Mouse (Mus musculus): Measurements from ENCODE around the gene Nol11.

Nol11 gene

DNA sequence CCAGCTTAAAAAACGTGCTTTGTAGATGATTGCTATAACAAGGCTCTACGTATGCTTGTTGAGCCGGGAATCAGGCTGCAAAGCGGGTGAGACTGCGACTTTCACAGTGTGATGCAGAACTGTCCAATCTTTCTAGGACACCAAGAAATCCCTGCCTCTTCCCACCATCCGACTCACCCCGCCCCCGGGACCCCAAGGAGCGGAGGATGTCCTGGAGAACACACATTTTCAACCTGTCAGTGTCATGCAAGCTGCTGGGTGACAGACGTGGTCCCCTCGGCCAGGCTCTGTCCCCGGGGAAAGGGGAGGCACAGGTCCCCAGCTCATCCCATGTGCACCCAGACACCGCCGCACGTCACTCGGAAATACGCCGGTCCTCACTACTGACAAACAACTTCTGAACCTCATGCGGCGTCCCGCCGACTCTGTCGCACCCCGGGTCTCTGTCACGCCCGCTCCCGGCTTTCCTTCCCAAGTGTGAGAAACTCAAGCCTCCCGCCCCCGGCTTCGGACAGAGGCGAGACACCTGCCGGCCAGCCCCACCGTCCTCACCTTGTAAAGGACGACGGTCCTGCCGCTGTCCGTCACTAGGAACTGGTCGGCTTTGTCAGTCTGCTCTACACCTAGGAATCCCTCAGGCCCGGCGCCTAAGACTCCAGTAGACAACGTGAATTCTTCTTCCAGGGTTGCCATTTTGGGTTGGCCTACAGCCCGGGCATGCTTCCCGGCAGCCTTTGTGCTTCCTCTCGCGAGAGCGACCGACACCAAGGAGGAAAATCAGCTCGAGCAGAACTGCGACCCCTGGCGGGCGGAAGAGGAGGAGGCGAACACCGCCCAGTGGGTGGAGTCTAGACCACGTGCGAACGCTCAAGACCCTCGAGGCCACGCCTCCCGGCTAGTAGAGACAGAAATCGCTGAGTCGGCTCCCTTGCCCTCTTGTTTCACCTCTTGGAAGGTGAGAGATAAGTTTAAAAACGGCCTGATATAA lies at the start of gene Nol11:
Gene Nol11, minus strand, starts transcription at position 817 of the 988 bp plus-strand sequence.
- peak; percentile 99 for DNase-seq (ENCODE audit: low read depth, low spot score)

DNA sequence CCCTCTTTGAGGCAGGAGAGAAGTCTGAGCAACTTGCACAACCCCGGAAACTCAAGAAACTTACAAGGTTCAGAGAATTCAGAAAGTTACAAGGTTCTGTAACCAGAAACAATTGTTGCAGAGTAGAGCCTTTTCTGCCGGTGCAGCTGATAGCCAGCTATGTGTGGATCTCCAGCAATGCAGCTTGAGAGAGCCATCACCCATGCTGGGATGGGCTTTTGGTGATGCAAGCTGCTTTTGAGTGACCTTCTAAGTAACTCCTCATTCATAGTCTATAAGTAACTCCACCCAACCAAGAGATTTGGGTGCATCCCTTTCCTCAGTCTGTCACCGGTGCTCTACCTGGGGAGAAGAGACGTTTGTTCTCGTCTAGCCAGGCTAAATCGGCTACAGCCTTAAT lies 49.3 kb upstream of the Nol11 start:
- DNase-seq (ENCODE audit: low read depth, low spot score) = no peak

DNA sequence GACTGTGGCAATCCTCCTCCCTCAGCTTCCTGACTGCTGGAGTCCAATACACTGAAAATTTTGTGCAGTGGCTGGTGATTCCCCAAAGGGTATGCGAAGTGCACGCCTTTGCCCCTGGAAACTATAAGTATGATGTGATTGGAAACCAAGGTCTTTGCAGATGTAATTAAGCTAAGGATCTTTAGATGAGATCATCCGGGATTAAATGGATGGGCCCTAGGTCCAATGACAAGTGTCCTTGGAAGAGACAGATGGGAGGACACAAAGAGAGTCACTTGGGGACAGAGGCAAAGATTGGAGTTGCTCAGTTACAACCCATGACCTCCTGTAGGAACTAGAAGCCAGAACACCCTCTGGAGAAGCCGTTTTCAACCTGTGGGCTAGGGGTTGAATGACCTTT lies 48.4 kb upstream of the Nol11 start:
- DNase-seq (ENCODE audit: low read depth, low spot score) = no peak

DNA sequence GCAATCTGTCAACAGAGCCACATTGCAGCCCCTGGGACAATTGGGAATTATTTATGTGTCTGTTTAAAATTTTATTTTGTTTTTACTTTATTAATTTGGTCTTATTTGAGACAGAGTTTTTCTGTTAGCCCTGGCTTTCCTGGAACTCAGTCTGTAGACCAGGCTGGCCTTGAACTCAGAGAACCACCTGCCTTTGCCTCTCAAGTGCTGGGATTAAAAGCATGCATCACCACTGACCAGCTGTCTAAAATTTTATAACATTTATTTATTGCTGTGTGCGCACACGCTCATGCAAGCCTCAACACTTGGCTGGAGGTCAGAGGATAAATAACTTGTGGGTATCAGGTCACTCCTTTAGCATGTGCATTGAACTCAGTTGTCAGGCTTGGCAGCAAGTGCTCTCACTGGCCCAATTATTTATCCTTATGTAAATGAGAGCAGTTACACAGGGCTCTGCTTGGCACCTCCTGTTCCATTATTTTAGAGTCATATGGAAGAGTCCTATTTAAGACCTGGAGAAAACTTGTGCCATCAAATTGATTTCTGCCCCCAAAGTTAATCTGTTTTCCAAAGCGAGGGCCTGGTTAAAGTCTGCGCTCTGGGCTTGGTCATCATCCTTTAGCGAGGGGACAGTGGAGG lies 44.2 kb upstream of the Nol11 start:
- no peak for DNase-seq (ENCODE audit: low read depth, low spot score)

DNA sequence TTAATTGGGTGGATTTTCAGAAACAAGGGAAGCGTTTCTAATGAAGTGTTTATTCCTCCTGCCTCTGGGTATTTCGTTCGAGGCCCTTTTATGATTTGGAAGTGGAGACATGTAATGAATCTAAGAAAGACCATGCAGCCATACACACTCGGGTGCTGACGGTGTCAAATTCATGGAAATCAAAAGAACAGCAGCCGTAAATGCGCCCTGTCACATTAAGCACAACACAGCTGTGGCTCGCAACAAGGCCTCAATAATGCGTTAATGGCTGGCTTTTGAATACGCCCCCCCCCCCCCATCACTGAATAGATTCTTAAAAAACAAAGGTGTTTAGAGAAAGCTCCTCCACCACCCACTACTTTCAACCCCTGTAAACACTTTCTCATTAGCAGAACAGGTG lies 40.9 kb upstream of the Nol11 start:
- DNase-seq (ENCODE audit: low read depth, low spot score) = no peak

DNA sequence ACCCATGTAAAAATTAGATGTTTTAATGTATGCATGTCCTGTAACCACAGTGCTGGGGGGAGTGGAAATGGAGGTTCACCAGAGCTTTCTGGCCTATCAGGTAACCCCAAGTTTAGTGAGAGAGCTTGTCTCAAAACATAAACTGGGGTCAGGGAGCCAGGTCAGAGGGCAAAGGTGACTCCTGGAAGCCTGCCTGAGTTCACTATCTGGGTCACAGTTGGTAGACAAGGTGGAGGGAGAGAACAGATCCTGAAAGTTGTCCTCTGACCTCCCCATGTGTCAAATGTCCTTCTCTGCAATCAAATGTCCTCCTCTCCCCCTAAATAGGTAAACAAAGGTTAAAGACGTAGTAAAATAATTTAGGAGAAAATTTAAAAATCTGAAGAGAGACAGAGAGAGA lies 37.2 kb upstream of the Nol11 start:
- DNase-seq (ENCODE audit: low read depth, low spot score) = no peak

DNA sequence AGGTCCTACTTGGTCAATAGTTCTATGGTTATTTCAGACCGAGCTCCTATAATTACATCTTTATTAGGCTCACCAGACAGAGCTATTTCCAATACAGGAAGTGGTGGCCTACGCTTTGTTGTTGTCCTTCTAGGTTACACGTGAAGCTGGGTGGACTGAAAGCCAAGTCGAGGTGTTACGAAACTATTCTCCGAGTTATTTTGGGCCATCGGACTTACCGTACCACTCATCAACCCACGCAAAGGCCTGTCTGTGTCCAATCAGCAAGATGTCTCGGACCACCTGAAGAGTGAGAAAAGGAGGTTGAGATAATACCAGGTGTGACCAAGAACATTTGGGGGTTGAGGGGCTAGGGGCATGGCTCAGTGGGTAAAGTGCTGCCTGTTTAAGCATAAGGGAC lies 36.8 kb upstream of the Nol11 start:
- DNase-seq (ENCODE audit: low read depth, low spot score) = no peak

DNA sequence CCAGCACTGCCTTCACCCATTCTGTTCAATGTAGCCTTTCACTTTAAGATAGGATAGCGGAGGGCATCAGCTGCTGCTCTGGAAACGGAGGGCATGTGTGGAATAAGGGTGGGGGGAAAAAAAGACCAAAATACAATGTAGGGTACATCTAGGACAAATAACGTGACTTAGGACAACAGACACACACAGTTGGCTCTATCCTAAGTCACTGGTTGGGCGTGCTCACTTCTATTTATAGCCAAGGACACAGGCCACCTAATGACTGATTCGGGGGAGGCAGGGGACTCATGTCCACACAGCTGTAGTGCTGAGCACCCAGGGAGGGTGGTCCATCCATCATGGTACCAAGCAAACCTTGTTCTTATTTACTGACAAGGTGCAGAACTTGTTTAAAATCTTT lies 36.1 kb upstream of the Nol11 start:
- DNase-seq (ENCODE audit: low read depth, low spot score) = no peak

DNA sequence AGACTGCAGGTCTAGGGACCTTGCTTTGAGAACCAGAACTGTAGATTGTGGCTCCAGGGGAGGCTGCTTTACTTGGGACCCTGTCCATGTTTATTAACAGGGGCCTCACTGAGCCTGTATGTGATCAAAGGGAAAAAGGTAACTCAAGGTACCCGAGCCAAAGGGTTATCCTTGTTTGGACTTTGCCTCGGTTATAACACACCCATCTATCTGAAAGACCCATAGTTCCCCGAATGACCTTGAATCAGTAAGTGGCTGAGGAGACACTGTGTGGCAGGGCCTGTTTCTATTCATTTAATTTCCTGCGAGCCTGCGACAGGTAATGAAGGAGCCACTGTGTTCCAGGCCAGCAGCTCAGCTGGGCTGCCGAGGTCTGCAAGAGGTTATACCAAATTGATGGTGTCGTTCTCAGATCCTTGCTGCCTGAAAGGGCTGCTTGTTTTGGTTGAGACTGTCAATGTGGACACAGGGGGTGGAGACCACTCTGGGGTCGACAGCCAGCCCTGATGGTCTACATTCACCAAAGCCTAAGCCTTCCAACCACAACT lies 34.6 kb upstream of the Nol11 start:
- DNase-seq (ENCODE audit: low read depth, low spot score) = no peak

DNA sequence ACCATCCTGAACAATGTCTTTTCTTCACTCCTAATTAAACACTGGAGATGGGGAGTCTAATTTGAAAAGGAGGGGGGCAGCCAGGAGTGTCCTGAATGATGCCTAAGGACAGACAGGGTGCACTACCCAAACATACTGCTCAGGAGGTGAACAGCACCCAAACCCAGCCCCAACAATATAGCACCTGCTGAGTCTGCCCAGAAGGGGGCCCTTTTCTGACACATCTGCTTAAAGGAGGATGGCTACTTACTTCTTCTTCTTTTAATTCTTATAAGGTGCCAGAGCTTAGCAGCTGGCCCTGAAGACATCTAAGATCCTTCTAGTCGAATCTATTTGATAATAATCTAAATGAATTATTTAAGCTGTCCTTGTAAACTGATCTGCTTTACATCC lies 34.0 kb upstream of the Nol11 start:
- DNase-seq (ENCODE audit: low read depth, low spot score) = no peak

DNA sequence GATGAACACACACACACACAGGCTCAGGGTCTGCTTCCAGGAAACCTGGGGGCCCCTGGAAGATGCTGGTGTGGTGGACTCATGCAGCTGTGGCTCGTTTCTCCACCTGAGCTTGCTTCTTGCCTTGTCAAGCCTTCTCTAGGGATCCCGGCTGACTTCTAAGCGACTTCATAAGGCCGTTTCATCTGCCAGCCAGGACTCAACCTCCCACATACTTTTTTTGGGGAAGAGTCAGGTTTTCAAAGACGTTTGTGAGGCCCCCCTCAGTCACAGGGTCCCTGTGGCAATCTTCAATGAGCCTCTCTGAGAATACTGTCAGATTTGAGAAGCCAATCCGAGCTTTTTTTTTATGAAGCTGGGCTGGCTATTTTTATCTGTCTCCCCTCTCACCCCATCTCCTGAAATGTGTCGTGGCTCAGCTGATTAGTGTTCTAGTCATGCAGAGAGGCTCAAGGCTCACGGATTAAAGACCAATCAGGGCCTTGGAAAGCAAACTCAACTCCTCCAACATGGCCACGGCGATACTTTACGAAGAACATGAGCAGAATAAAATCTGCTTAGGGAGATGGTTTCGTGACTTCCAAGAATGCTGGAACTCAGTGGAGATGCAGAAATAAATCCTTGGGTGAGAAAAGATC lies 33.5 kb upstream of the Nol11 start:
- DNase-seq (ENCODE audit: low read depth, low spot score) = no peak

DNA sequence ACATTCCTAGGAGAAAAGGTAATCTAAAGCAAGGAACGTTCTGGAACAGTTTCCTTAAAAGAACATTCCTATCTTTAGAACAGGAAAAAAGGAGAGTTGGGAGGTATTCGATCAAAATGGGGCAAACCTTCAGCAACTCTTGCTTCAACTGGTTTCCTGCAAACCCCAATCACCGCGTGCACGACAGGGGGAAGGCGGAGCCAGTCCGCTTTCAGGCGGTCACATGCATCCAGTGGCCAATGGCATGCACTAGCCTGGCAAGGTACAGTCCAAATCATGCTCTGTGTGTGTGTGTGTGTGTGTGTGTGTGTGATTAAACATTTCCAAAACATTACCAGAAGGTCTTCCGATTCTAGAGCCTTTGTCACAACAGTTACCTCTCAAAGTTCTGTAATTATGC lies 25.9 kb upstream of the Nol11 start:
- DNase-seq (ENCODE audit: low read depth, low spot score) = no peak

DNA sequence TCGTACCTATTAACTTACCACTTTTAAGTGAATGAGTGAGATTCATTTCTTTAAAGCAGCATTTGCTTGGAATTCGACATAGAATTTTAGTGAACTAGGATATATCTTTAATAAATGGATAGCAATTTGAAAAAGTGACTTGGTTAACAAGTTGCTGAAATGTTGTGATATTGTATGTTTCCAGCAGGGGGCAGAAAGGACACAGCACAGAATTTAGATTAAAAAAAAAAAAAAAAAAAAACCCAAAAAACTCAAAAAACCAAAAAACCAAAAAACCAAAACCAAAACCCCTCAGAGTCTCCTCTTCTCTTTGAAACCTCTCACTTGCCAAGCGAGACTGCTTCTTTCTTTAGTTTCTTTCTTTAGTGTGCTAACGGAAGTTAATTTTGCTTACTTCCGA lies 24.6 kb upstream of the Nol11 start:
- DNase-seq (ENCODE audit: low read depth, low spot score) = peak; percentile 66

DNA sequence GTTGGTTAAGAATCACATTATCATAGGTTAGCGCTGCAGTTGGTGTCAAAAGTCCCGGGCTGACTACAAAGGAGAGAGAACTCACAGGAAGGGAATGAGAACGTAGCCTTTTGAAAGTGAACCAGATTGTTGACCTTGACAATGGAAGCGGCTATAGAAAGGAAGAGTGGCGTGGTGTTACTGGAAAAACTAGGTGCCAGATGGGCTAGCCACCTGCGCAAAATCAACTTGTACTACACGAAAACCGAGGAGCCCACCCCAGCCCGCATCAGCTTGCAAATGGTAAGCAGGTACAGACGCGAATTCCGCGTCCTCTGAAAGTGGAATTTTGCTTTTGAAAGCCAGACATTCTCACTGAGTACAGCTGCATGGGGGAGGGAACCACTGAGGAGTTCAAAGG lies 20.6 kb upstream of the Nol11 start:
- DNase-seq (ENCODE audit: low read depth, low spot score) = no peak

DNA sequence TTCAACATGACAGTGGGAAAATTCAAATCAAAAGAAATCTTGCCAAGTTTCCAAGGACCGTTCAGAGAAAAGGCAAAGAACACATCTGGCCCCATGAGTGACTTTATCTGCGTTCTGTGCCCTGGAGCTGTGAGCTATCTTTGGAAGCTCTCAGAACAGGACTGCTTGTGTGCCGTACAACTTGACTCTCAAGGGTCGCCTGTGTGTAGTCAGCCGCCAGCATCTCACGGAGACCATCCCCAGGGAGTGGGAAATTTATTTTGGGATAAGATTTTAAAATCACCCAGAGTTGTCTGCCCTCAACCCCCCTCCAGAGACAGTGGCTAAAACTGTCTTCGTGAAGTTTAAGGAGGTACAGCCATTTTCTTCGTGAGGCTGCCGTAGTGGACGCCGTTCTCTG lies 12.6 kb upstream of the Nol11 start:
- DNase-seq (ENCODE audit: low read depth, low spot score) = no peak

DNA sequence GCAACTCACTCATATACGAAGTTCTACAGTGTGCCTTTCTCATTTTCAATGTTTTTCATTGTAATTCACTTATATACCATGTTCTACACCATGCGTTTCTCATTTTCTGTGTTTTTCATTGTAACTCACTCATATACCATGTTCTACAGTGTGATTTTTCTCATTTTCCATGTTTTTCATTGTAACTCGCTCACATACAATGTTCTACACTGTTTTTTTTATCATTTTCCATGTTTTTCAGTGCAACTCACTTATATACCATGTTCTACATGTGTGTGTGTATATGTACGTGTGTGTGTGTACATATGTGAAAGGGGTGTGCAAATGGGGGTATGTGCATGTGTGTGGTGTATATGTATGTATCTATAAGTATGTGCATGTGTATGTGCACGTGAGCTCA lies 10.1 kb upstream of the Nol11 start:
- DNase-seq (ENCODE audit: low read depth, low spot score) = no peak

DNA sequence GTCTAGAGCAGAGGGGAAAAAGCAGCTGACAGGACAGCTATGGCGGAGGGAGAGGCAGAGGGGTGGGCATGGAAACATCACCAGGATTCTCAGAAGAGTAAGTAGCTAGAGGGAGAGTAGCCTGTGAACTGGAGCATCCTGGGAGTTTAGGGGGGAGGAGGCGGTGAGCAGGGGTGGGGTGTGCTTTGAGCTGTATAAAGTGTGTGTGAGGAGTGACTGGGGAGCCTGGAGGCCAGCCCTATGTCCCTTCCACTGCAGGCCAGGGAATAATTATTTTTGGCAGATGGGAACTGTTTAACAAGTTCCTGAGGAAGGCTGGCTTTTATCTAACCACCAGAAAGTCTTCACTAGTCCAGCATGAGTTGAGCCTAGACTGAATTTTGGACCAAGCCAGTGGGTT lies 6.2 kb upstream of the Nol11 start:
- no peak for DNase-seq (ENCODE audit: low read depth, low spot score)

DNA sequence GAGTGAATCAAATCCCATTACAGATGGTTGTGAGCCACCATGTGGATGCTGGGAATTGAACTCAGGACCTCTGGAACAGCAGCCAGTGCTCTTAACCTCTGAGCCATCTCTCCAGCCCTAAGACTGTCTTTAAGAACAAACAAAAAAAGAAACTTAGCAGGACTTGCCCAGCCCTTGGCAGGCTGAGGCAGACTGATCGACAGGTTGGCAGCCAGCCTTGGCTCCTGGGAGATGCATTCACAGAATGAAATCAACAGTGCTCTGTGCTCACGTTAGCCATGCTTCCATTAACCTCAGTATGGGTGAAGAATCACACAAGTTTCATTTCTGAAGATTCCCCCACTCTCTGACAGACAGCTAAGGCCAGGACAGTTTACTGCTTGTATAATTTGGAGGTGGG lies 1.2 kb upstream of the Nol11 start:
- DNase-seq (ENCODE audit: low read depth, low spot score) = no peak

DNA sequence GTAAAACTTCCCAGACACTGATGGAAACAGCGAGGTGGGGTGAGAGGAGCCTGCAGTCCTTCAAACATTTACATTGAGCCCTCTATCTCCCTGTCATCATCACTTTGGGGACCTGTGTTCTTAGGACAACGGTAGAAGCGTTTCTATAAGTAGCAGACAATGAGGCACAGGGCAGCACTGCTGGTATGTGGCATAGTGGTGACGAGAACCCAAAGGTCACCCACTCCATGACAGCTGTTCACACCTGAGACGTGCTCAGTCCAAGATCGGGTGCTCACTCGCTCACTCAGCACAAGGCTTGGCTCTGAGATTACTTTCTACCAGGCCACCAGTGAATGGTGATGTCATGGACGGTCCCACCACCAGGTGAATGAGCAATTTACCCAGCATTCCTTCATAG lies 5.4 kb downstream of the Nol11 start:
- no peak for DNase-seq (ENCODE audit: low read depth, low spot score)

DNA sequence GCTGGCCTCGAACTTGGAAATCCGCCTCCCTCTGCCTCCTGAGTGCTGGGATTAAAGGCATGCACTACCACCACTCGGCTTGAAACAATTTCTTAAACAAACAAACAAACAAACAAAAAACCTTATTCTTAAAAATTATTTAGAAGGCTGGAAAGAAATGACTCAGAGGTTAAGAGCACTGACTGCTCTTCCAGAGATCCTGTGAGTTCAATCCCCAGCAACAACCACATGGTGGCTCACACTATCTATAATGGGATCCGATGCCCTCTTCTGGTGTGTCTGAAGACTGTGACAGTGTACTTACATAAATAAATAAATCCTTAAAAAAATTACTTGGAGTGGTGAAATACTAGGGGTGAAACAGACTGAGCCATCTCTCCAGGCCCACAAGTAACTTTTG lies 28.0 kb downstream of the Nol11 start:
- DNase-seq (ENCODE audit: low read depth, low spot score) = peak; percentile 46

DNA sequence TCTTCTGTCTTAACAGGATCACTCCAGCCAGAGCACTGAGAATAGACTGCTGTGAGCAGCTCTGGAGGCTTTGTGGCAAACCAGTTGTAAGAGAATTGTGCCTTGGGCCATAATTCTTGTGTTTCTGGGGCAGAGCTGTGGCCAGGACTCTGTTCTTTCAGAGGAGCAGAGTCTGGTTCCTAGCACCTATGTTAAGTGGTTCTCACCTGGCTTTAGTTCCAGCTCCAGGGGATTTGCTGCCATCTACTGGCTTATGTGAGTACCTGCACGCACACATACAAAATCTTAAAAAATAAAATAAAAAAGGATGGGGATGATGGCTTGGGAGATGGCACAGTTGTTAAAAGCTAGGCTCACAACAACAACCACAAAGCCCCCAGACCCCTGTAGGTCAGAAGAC lies 30.1 kb downstream of the Nol11 start:
- DNase-seq (ENCODE audit: low read depth, low spot score) = peak; percentile 68

DNA sequence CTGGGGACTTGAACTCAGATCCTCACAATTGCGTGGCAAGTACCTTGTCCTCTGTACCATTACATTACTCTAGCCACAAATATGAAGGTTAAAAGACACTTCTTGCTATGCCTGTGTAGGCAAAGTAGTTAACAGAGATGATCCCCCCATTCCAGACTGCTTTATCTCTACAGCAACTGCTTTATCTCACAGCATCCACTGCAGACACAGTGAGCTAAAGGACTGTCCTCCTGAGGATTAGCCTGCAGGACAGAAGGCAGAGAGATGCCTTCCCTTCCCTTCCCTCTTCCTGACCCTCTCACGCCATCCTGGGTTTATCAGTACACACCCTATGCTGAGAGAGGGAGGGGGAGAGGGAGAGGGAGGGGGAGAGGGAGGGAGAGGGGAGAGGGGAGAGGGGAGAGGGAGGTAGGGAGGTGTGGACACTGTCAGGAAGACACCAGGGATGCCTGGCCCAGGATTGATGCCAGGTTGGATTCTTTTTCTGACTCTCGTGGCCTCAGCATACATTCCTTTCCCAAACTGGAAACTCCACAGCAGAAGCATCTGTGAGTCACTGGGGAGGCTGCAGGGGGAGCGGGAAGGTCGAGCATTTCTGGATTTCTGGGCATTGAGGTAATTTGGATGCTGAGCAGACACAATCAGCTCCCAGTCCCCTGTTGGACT lies 32.1 kb downstream of the Nol11 start:
- no peak for DNase-seq (ENCODE audit: low read depth, low spot score)
